Mouse (Mus musculus) heart, postnatal 0 days (tissue): ENCODE measurements at regions not wholly inside any gene's neighbourhood (a gene's known extent, or its start where the extent isn't known, plus 50 kb on each side); places are given as distances from the start of the nearest gene placed in this dataset.

Experiments
- ATAC-seq: fragments of 200-750 bp; cut with Nextera tagmentation; 2 replicates; pipeline ENCODE4 v1.8.0; 2017; ENCODE audit warnings: low read depth, moderate number of reproducible peaks, moderate library complexity; ENCODE audit not compliant: insufficient read depth
- DNase-seq: peaks from one replicate; pipeline ENCODE4 v3.0.0-alpha.2; 2016; ENCODE audit warnings: low spot score
- H3K27ac ChIP-seq: fragments of 300-500 bp; sonication (generic); 2 replicates; pipeline ENCODE4 v1.5.1; 2014; ENCODE audit warnings: low read depth, mild to moderate bottlenecking
- H3K27me3 ChIP-seq: fragments of 300-500 bp; sonication (generic); 2 replicates; pipeline ENCODE4 v1.6.1; 2014; ENCODE audit warnings: low read length, mixed read lengths; ENCODE audit not compliant: control insufficient read depth, insufficient read depth
- H3K36me3 ChIP-seq: fragments of 300-500 bp; sonication (generic); replicated peaks from 2 replicates; pipeline ENCODE4 v1.6.1; 2014; ENCODE audit warnings: low read length, mixed read lengths; ENCODE audit not compliant: control insufficient read depth, insufficient read depth
- H3K4me1 ChIP-seq: fragments of 300-500 bp; sonication (generic); 2 replicates; pipeline ENCODE4 v1.6.1; 2014; ENCODE audit warnings: antibody characterized with exemption; ENCODE audit not compliant: control insufficient read depth, insufficient read depth
- H3K4me2 ChIP-seq: fragments of 300-500 bp; sonication (generic); 2 replicates; pipeline ENCODE4 v1.6.1; 2014; ENCODE audit warnings: low read depth, mild to moderate bottlenecking, low read length, moderate library complexity
- H3K4me3 ChIP-seq: fragments of 300-500 bp; sonication (generic); 2 replicates; pipeline ENCODE4 v1.5.1; 2014; ENCODE audit warnings: low read depth, low read length
- H3K9ac ChIP-seq: fragments of 300-500 bp; sonication (generic); replicated peaks from 2 replicates; pipeline ENCODE4 v1.6.1; 2014; ENCODE audit warnings: low read depth, low read length, mixed read lengths
- H3K9me3 ChIP-seq: fragments of 300-500 bp; sonication (generic); replicated peaks from 2 replicates; pipeline ENCODE4 v1.6.1; 2016; ENCODE audit warnings: low read length; ENCODE audit not compliant: control insufficient read depth
- CTCF ChIP-seq: IDR thresholded peaks from 2 replicates; pipeline ENCODE4 v1.5.1; 2016; ENCODE audit warnings: antibody characterized with exemption, control low read depth, low read depth
- EP300 ChIP-seq: IDR thresholded peaks from 2 replicates; pipeline ENCODE4 v1.6.1; 2016; ENCODE audit warnings: antibody characterized with exemption, low read depth
- WGBS: fragments of 180-500 bp; shearing (Covaris S2); extraction: QIAGEN DNeasy Blood & Tissue Kit; methylation state at CpG from one replicate; pipeline ENCODE4 v1.1.7; 2014; 5-methylcytosine and 5-hydroxymethylcytosine counted together

DNA sequence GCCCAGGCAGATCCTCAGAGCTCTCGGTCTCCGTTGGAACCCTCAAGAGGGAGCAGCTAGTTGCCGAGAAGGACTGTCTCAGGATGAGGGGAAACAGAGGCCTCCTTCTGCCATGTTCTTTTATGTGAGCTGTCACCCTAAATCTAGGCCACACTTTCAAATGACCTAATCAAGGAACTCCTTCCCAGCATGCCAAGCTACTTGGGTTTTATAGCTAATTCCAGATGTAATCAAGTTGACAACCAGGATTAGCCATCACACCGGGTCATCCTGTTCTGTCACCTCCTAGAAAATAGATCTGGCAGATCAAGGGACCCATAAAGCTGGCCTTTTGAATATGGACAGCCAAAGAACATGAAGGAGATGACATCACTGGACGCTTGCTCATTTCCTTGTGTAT is 267.7 kb upstream of the Pabpc6 start:
- 82% methylated on average over 5 of the region's 5 CpGs for WGBS
- H3K9ac ChIP-seq = no peak overlapping the region
- no peaks in the 10 kb centered on the region for H3K4me1 ChIP-seq
- H3K27ac ChIP-seq = no peak overlapping the region
- no peaks in the 10 kb centered on the region for H3K9me3 ChIP-seq
- H3K4me3 ChIP-seq = no peak overlapping the region
- DNase-seq (no peak), ATAC-seq (no peak)
- TF ChIP-seq CTCF (no peak), EP300 (no peak)
- no peaks in the 10 kb centered on the region for H3K36me3 ChIP-seq
- H3K4me2 ChIP-seq = no peak overlapping the region
- no peaks in the 10 kb centered on the region for H3K27me3 ChIP-seq

DNA sequence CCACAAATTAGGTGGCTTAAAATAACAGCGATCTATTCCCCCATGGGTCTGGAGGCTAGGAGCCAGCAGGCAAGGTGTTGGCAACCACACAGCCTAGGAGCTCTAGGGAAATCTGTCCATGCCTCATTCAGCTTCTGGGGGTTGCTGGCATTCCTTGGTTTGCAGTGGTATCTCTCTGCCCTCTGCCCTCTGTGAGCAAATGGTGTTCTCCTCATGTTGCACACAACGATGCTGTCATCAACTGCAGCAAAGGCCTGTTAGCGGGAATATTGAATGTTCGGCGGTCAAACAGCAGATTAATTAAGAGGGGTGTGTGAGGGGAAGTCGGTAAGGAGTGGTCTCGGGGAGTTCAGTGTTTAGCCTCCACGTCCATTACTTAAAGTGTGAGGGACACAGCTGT is 262.7 kb upstream of the Pabpc6 start:
- no peaks in the 10 kb centered on the region for H3K27me3 ChIP-seq
- TF ChIP-seq EP300 (no peak), CTCF (no peak)
- H3K4me2 ChIP-seq = no peak overlapping the region
- 52% methylated on average over 8 of the region's 8 CpGs for WGBS
- H3K9me3 ChIP-seq = no peaks in the 10 kb centered on the region
- H3K36me3 ChIP-seq = no peaks in the 10 kb centered on the region
- H3K4me3 ChIP-seq = no peak overlapping the region
- peaks cover 14% of the 10 kb centered on the region for H3K4me1 ChIP-seq
- no peak overlapping the region for H3K9ac ChIP-seq
- peak; percentile 33; the same call in 1 of the 2 replicates for ATAC-seq
- no peak overlapping the region for H3K27ac ChIP-seq
- DNase-seq = no peak

DNA sequence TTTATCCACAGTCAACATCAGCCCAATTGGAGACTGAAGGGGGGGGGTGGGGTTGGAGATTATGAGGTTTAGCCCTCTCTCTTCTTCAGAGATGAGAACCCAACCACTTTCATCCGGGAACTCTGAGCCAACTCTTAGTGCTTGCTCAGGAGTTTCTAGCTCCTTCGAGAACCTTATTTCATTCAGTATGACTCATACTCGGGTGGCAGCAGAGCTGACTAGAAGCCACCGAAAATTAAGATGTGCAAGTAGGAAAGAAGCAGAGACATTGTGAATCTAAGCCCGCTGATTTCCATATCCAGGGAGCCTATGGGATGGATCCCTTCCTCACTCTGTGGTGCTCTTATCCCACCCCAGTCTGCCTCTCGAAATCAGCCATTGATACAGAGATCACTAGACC is 262.0 kb upstream of the Pabpc6 start:
- no peak overlapping the region for H3K4me2 ChIP-seq
- no peak overlapping the region for H3K4me3 ChIP-seq
- H3K27me3 ChIP-seq = no peaks in the 10 kb centered on the region
- TF ChIP-seq EP300 = no peak
- TF ChIP-seq CTCF = no peak
- no peak overlapping the region for H3K27ac ChIP-seq
- no peak for ATAC-seq
- no peaks in the 10 kb centered on the region for H3K36me3 ChIP-seq
- no peak for DNase-seq
- peaks cover 14% of the 10 kb centered on the region for H3K4me1 ChIP-seq
- no peak overlapping the region for H3K9ac ChIP-seq
- WGBS = 78% methylated on average over 6 of the region's 6 CpGs
- H3K9me3 ChIP-seq = no peaks in the 10 kb centered on the region

DNA sequence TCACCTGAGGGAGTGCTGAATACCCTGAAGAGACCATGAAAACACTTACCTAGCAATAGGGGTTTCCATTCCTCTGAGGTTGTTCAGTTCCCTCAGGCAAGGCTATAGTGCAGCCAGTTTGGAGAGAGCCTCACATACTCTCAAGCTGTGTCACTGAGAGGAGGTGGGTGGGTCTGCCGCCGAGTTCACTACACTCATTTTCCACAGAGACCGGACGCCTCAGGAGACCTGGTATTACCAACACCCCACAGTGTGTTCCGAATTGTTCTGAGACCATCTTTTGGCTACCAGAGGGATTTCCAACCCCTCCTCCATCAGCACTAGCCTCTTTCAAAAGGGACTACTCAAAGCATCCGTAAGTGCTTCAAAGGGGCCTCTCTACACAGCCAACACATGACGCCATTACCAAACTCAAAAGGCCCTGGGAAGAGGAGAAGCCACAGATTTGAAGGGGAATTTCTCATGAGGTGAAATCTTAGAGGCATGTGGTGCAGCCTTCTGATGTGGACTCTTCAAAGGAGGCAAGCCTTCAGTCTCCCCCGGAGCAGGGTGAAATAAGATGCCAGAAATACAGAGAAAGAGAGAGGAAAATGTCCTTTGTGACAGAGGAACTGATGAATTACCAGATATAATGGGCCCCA is 260.1 kb upstream of the Pabpc6 start:
- no peak overlapping the region for H3K4me2 ChIP-seq
- no peaks in the 10 kb centered on the region for H3K27me3 ChIP-seq
- no peaks in the 10 kb centered on the region for H3K36me3 ChIP-seq
- H3K4me1 ChIP-seq = peaks cover 14% of the 10 kb centered on the region
- TF ChIP-seq CTCF = no peak
- TF ChIP-seq EP300 = no peak
- H3K27ac ChIP-seq = no peak overlapping the region
- H3K4me3 ChIP-seq = no peak overlapping the region
- WGBS = 78% methylated on average over 8 of the region's 8 CpGs
- H3K9ac ChIP-seq = no peak overlapping the region
- H3K9me3 ChIP-seq = no peaks in the 10 kb centered on the region
- no peak for DNase-seq
- ATAC-seq = no peak

DNA sequence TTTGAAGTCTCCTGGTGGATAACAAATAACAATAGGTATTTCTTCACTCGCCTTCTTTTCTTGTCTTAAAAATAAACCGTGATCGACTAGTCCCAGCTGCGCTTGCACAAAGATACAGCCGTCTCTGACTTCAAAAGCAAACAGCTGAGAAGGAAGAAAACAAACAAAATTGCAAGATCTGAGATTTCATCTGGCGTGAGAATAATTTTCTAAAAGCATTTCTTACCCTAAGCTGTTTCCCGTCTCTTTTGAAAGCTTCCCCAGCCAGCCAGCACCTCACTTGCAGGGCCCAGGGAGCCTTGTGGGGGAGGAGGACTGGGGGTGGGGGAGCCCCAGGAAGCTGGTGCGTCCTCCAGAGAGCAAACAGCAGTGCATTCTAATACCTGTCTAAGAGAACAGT is 258.2 kb upstream of the Pabpc6 start:
- ATAC-seq = no peak
- H3K9ac ChIP-seq = no peak overlapping the region
- no peak overlapping the region for H3K27ac ChIP-seq
- H3K36me3 ChIP-seq = no peaks in the 10 kb centered on the region
- DNase-seq = no peak
- TF ChIP-seq EP300 (no peak), CTCF (no peak)
- H3K4me2 ChIP-seq = no peak overlapping the region
- no peak overlapping the region for H3K4me3 ChIP-seq
- H3K9me3 ChIP-seq = no peaks in the 10 kb centered on the region
- H3K4me1 ChIP-seq = peaks cover 14% of the 10 kb centered on the region
- 65% methylated on average over 8 of the region's 8 CpGs for WGBS
- H3K27me3 ChIP-seq = no peaks in the 10 kb centered on the region

- peaks cover 6% of the 10 kb centered on the region for H3K4me1 ChIP-seq
- no peaks in the 10 kb centered on the region for H3K36me3 ChIP-seq
- H3K4me3 ChIP-seq = no peak overlapping the region
- no peak overlapping the region for H3K27ac ChIP-seq
- no peak overlapping the region for H3K9ac ChIP-seq
- WGBS = 76% methylated on average over 4 of the region's 4 CpGs
- ATAC-seq (no peak), DNase-seq (no peak)
- no peak for TF ChIP-seq EP300
- no peaks in the 10 kb centered on the region for H3K27me3 ChIP-seq
- no peak overlapping the region for H3K4me2 ChIP-seq
- H3K9me3 ChIP-seq = no peaks in the 10 kb centered on the region
Observed at GRCm38 (mm10) chr17:9926308-9926707, 256.8 kb upstream of the Pabpc6 start.
